Mouse (Mus musculus) neural tube, embryonic 14.5 days (tissue): ENCODE measurements at regions not wholly inside any gene's neighbourhood (a gene's known extent, or its start where the extent isn't known, plus 50 kb on each side); places are given as distances from the start of the nearest gene placed in this dataset.

Experiments
- ATAC-seq: fragments of 200-750 bp; cut with Nextera tagmentation; 2 replicates; pipeline ENCODE4 v1.8.0; 2017; ENCODE audit warnings: low read depth, mild to moderate bottlenecking, moderate TSS enrichment, moderate library complexity
- H3K27ac ChIP-seq: fragments of 300-500 bp; sonication (generic); 2 replicates; pipeline ENCODE4 v1.5.1; 2014; ENCODE audit warnings: low read depth, mild to moderate bottlenecking, control low read depth, low read length, moderate library complexity, mixed read lengths
- H3K27me3 ChIP-seq: fragments of 300-500 bp; sonication (generic); 2 replicates; pipeline ENCODE4 v1.6.1; 2014; ENCODE audit warnings: low read length; ENCODE audit not compliant: control insufficient read depth, insufficient read depth
- H3K36me3 ChIP-seq: fragments of 300-500 bp; sonication (generic); 2 replicates; pipeline ENCODE4 v1.6.1; 2014; ENCODE audit warnings: low read length, mixed read lengths; ENCODE audit not compliant: control insufficient read depth, insufficient read depth
- H3K4me1 ChIP-seq: fragments of 300-500 bp; sonication (generic); 2 replicates; pipeline ENCODE4 v1.6.1; 2014; ENCODE audit warnings: low read length; ENCODE audit not compliant: control insufficient read depth, insufficient read depth
- H3K4me2 ChIP-seq: fragments of 300-500 bp; sonication (generic); 2 replicates; pipeline ENCODE4 v1.6.1; 2014; ENCODE audit warnings: mild to moderate bottlenecking, low read depth, low read length, control low read depth
- H3K4me3 ChIP-seq: fragments of 300-500 bp; sonication (generic); 2 replicates; pipeline ENCODE4 v1.5.1; 2014; ENCODE audit warnings: low read depth, low read length, control low read depth, mixed read lengths
- H3K9ac ChIP-seq: fragments of 300-500 bp; sonication (generic); replicated peaks from 2 replicates; pipeline ENCODE4 v1.6.1; 2014; ENCODE audit warnings: low read depth, mild to moderate bottlenecking, control low read depth, low read length, mixed read lengths
- H3K9me3 ChIP-seq: fragments of 300-500 bp; sonication (generic); 2 replicates; pipeline ENCODE4 v1.6.1; 2016; ENCODE audit warnings: low read length; ENCODE audit not compliant: control insufficient read depth
- WGBS: fragments of 180-500 bp; shearing (Covaris S2); extraction: QIAGEN DNeasy Blood & Tissue Kit; methylation state at CpG from one replicate; pipeline ENCODE4 v1.1.7; 2014; 5-methylcytosine and 5-hydroxymethylcytosine counted together

GRCm38 (mm10) chr2:11118625-11119024 is 53.3 kb upstream of the Prkcq start:
- H3K4me2 ChIP-seq = no peak overlapping the region
- WGBS = 97% methylated on average over 1 of the region's 1 CpGs
- no peak overlapping the region for H3K27ac ChIP-seq
- no peaks in the 10 kb centered on the region for H3K9me3 ChIP-seq
- no peaks in the 10 kb centered on the region for H3K36me3 ChIP-seq
- H3K4me3 ChIP-seq = no peak overlapping the region
- H3K4me1 ChIP-seq = no peaks in the 10 kb centered on the region
- ATAC-seq = no peak
- H3K27me3 ChIP-seq = no peaks in the 10 kb centered on the region
- H3K9ac ChIP-seq = no peak overlapping the region

DNA sequence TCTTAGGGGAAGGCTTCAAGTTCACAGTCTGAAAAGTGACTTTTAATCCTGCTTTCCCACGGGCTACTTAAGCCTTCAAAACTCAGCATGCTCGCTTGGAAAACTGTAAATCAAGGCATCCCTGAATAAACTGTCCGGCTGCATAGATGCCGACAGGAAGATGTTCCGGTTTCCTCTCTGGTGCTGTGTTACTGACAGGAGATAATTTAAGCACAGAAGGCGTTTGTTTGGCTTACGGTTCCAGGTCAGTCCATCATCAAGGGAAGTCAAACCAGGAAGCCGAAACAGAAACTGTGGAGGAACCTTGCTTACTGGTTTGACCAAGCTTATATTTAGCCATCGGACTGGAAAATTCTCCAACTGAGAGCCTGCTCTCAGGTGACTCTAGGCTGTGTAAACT is 52.6 kb upstream of the Prkcq start:
- no peak overlapping the region for H3K4me3 ChIP-seq
- 58% methylated on average over 9 of the region's 9 CpGs for WGBS

More for the DNA sequence above, 52.6 kb upstream of the Prkcq start:
- no peak overlapping the region for H3K9ac ChIP-seq
- H3K4me1 ChIP-seq = no peaks in the 10 kb centered on the region
- ATAC-seq = no peak
- H3K4me2 ChIP-seq = no peak overlapping the region
- H3K27ac ChIP-seq = no peak overlapping the region
- H3K27me3 ChIP-seq = no peaks in the 10 kb centered on the region
- H3K36me3 ChIP-seq = no peaks in the 10 kb centered on the region
- no peaks in the 10 kb centered on the region for H3K9me3 ChIP-seq
